Mouse (Mus musculus) megakaryocyte, embryonic 14.5 days (primary cell): ENCODE results near the gene Ltbp1.

Experiments
- FLI1 ChIP-seq: IDR thresholded peaks from 2 replicates; pipeline ENCODE4 v1.6.1; 2012; ENCODE audit warnings: low read length, inconsistent platforms, mixed read lengths
- GATA1 ChIP-seq: IDR thresholded peaks from 3 replicates; pipeline ENCODE4 v1.6.1; 2012; ENCODE audit warnings: mixed read lengths, low read length, inconsistent platforms, borderline replicate concordance

- TF ChIP-seq GATA1, result no peak
- TF ChIP-seq FLI1, result no peak
These were observed 82.1 kb downstream of the Ltbp1 start for GRCm38 (mm10) chr17:75087296-75087941.
